Mouse (Mus musculus) embryo, embryonic 10.5 days (tissue): Measurements from ENCODE around the gene Traf3.

ENCODE experiments used
- DNase-seq: peaks from one replicate; pipeline ENCODE4 v3.0.0-alpha.2; 2015; ENCODE audit warnings: low spot score

Gene Traf3

DNA sequence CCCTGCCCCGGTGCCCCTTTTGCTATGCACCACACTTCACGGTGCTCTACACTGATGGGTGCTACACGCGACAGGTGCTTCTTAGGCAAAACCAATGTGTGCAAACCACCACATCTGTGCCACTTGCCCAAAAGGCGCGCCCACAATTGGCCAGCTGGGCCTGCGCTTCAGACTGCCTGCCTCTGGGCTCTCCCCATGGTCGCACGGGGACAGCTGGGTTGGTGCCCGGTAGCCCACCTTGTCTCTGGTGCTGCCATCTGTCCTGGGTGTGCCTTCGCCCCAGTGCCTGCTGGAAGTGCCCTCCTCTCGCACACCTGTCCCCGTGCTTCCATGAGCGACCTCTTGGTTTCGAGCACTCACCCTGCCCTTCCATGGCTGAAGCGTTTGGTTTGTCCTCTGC is 97.5 kb downstream of the Traf3 start:
- no peak for DNase-seq

DNA sequence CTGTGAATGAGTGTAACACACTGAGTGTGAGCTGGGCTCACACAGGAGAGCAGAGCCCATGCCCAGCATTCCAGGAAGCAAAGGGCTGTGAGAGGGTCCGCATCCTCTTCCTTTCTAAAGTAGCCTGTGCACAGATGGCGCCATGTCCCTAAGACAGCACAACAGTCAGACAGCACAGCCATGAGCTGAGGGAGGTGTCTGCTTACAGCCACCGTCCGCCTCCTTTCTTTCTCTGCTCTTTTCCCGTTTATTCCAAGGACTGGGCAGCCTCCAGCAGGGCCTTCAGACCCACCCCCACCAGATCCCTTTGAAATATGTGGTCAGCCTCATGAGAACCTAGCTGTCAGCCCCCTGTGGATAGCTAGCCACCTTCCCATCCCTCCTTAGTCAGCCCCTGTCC is 99.0 kb downstream of the Traf3 start:
- DNase-seq: no peak

DNA sequence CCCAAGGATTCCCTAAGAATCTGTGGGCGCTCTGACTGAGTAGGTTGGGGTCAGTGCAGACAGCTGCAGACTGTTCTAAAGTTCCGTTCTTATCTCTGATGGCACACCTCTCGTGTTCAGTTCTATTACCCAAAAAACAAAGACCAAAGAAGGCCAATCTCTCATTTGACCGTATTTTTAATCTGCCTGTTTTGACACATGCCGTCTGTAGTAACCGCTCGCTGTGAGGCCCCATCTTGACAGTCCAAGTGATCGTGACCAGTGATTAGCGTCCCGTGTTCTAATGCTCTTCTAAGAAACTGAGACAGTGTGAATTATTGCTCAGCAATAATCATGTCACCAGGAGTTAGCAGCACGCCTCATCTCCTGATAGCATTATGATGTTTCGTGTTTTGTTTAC is 100.4 kb downstream of the Traf3 start:
- DNase-seq: no peak

DNA sequence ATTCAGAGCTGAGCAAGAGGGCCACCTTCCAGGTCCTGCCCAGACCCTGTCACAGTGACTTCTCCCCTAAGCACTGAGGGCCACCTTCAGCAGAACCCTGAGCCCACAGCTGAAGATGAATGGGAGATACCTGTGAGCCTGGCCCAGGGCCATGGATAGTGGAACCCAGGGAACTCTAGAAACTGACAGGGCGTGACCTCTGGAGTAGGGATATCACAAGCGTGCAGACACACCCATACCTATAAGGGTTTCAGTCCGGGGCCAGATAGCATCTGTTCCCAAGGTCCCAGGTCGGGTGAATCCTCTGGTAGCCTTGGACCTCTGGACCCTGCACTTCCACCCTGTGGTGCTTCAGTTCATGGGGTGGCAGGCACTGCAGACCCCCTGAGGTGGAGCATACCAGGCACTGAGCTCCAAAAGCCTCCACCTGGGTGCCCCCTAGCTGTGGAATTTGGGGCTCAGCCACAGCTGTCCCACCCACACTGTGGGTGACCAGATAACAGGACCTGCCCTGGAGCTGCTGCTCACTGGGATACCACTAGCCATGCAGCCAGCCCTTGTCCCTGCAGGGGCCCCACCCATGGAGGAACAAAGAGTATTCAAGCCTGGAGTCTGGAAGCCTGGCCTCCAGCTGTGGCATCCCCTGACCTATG is 101.6 kb downstream of the Traf3 start:
- DNase-seq: no peak

DNA sequence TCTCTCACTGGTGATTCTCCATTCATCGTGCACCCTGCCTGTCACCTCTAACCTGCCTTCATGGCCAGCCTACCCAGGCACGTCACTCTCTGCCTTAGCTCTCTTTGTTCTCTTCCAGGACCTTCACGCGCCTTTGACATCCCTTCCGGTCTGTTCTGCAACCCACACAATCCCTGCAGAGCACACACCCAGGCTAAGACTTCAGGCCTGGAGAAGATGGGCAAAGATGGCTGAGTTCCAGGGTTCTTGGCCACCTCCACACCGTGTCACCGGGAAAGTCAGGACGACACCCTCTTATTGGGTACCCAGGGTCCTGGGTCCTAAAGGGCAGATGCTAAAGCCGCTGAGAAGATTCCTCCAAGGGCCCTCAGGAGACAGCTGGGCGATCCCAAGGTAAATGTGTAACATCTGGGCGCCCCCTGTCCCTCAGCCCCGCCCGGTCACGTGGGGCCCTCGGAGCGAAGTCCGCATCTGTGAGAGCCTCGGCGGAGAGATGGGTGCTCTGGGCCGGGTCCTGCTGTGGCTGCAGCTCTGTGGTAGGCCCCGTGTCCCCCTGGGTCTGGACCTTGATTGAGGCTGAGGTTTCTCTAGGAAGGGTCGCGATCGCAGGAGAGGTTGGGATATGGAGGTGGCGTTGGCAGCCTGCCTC is 104.6 kb downstream of the Traf3 start, which contains the start of gene Amn:
Amn (plus strand) TSS at position 467 of the 649 bp plus-strand sequence.
- DNase-seq: no peak

DNA sequence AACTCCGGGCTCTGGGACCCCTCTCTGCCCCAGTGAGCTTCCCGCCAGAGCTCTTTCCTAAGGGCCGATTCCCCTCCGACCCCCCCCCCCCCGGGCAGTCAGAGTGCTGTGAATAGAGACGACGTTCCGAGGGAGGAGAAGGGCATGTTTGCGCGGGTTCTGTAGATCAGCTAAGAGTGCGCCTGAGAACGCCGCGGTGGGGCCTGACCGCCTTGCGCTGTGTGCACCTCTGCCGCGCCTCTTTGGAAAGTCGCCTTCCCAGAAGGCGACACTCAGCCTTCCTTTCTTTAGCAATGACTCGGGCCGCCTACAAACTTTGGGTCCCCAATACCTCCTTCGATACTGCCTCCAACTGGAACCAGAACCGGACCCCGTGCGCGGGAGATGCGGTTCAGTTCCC is 105.2 kb downstream of the Traf3 start:
- no peak for DNase-seq

DNA sequence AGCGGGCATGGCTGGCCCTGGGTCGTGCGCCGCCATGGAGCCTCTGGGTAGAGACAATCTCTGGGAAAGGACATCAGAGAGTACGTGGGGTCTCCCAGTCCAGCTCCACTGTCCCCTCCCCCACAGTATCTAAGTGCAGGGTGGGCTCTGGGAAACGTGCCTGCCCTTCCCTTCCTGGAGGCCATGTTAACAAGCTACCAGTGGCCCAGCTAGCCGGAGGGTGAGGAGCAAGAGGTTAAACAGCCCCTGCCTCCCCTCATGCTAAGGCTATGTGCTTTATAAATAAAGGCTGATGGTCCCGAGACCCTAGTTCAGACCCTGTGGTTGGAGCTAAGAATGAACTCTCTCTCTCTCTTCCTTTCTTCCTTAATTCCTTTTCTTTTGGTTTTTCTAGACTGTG is 105.8 kb downstream of the Traf3 start:
- DNase-seq: no peak

DNA sequence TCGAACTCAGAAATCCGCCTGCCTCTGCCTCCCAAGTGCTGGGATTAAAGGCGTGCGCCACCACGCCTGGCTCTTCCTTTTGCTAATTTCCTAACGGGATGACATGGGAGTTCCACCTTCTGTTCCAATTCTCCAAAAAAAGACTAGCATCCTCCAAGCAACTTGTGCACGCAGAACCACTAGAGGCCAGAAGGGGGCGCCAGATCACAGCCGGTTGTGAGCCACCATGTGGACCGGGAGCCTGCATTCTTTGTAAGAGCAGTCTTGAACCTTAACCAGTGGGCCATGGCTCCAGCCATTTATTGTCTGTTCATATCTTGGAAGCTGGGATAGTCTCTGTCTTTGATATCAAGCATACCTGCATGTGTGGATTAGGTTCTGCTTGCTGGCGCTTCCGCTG is 106.2 kb downstream of the Traf3 start:
- DNase-seq: peak; percentile 91

DNA sequence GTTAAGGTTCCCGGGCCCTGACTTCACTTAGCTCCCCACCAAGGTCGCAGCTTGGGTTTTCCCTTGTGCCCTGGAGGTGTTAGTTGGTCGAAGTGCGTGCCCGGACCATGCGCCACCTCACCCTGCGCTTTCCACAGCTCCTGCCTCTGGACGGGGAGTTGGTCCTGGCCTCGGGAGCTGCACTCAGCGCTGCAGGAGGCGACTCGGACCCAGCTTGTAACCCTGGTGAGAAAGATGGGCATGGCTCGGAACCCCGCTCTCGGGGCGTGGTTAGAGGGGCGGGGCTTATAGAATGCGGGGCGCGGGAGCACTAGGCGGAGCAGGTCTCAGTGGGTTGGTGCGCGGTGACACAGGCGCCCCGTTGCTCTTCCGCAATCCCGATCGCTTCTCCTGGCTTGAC is 107.8 kb downstream of the Traf3 start:
- DNase-seq: no peak

DNA sequence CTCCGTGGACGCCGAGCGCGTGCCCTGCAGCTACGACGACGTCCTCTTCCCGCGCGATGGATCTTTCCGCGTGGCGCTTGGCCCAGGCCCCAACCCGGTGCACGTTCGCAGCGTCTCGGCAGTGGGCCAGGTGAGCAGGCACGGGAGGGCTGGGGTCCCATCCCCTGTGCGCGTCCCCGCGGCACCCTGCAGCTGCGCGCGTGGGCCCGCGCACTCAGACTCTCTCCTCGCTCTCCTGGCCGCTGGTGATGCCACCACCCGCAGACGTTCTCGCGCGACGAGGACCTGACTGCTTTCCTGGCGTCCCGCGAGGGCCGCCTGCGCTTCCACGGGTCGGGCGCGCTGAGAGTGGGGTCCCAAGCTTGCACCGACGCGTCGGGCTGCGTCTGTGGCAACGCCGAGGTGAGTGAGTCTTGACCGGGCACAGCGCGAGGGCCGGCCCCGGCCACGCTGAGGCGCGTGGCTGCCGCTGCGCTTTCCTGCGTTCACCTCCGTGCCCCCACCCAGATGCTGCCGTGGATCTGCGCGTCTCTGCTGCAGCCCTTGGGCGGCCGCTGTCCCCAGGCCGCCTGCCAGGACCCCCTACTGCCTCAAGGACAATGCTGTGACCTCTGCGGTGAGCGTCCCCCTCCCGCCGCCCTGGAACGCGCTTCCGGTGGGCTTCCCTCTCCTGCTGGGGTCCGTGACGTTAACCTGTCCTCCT is 108.4 kb downstream of the Traf3 start:
- DNase-seq: no peak

DNA sequence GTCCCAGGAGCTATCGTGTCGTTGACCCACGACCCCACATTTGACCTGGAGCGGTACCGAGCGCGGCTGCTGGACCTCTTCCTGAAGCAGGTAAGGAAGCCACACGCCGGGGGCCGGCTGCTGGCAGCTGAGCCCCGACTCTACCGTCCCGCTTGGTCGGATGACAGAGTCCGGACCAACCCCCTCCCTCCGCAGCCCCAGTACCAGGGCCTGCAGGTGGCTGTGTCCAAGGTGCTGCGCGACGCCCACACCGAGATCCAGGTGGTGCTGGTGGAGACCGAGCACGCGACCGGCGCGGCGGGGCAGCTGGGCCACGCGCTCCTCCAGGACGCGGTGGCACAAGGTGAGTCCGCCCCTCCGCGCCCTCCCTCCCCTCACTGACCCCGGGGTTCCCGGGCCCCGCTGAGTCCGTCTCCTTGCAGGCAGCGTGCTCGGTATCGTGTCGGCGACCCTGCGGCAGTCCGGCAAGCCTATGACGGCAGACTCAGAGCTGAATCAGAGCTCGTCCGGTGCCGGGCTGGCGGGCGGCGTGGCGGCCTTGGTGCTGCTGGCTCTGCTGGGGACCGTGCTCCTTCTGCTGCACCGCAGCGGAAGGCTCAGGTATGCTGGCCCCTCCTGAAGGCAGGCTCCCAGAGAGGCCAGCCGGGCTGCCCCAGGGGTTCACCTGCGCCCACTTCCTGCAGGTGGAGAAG is 109.1 kb downstream of the Traf3 start:
- DNase-seq: no peak

DNA sequence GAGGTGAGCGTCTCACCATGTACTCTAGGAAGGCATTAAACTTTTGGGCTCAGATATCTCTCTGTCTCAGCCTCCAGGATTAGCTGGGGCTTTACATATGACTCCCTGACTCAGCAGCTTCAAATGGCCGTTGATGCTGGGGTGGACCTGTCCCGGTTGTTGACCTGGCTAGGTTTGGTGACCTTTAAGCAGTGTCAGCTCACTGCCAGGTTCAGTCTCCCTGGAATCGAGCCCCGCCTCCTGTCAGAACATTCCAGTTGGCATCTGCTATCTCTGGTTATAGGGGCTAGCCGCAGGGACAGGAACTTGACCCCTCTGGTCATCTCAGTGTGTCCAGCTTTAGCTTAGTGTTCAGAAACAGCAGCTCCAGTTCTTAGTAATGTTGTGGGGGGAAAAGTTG is 110.2 kb downstream of the Traf3 start:
- DNase-seq: no peak

DNA sequence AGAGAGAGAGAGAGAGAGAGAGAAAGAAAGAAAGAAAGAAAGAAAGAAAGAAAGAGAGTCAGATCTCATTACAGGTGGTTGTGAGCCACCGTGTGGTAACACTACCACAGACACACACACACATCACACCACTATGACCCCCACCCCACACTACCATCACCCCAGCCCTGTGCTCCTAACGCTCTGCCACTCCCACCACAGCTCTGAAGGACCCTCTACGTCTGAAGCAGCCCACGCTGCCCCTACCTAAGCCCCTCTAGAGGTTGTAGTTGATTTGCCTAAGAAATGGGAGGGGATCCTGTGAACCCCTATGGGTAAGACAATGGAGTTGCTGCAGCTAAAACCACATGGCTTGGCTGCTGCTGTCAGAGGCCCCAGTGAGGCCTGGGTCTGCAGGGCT is 117.4 kb downstream of the Traf3 start:
- DNase-seq: no peak

DNA sequence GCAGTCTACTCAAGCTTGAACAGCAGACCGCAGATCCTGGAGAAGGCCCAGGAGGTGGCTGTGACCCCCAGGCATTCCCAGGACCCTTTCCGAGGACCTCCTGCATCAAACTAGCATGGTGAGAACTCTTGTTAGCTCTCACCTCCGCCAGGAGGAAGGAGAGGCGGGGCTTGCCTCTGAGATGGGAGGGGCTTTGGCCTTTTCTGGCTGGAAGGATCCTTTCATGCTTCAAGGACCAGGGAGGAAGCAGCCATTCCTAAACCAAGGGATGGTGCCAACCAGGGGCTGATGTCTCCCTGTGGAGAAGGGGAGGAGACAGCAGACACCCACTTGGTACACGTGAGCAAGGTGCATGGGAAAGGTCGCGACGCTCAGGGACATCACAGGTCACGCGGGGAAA is 118.4 kb downstream of the Traf3 start:
- DNase-seq: peak; percentile 47

DNA sequence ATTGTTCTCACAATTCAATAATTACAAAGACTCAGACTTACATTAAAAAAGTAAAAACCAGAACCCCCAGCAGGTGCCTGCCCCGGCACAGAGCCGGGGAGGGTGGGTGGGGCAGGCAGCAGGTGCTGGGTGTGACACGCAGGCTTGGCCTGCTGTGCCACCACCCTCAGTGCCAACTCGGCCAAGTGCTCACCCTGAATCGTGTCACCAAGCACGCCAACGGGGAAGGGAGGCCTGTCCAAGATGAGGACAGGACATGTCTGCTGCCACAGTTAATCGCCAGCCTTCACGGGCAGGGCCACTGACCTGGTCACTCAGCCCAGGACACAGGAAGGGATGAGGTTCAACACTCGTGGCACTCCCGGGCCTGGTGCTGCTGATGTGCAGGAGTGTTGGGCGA is 126.9 kb downstream of the Traf3 start:
- no peak for DNase-seq

DNA sequence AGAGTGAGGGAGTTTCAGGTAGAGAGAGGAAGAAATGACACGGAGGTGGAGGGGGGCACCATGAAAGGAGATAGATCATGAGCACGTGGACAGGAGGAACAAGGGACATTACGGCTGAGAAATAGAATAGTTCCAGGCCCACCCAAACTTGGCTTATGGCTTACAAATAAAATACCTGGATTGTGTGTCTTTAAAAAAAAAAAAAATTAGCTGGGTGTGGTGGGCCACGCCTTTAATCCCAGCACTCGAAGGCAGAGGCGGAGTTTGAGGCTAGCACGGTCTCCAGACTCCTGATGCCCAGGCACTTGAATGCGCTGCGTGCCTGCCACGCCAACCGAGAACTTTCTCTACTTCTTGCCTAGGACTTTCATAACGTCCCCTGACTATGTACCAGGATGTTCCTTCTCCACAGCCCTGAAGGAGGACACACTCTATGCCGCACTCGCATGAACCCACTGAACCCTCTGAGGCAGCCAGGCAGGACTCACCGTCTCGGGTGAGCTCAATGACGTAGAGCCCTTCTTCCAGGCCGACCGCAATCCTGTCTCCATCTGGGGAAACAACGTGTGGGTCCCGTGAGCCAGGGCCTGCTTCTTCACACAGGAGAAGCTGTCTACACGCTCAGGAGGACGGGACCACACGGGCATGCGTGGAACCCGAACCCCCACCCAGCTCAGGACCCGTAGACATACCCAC is 135.3 kb downstream of the Traf3 start:
- no peak for DNase-seq

DNA sequence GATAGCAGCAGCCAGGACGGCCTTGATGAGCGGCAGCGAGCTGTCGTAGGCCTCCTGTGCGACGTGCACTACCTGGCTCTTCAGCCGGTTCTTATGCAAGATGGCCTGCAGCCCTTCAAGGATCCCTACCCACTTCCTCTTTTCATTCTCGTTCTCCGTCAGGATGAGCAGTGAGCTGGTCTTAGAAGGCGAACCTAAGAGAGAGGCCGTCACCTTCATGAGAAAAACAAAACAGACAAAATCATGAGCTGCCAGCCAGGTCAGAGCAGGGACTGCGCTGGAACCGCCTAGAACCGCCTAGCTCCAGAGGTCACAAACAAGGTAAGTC is 135.8 kb downstream of the Traf3 start:
- no peak for DNase-seq

DNA sequence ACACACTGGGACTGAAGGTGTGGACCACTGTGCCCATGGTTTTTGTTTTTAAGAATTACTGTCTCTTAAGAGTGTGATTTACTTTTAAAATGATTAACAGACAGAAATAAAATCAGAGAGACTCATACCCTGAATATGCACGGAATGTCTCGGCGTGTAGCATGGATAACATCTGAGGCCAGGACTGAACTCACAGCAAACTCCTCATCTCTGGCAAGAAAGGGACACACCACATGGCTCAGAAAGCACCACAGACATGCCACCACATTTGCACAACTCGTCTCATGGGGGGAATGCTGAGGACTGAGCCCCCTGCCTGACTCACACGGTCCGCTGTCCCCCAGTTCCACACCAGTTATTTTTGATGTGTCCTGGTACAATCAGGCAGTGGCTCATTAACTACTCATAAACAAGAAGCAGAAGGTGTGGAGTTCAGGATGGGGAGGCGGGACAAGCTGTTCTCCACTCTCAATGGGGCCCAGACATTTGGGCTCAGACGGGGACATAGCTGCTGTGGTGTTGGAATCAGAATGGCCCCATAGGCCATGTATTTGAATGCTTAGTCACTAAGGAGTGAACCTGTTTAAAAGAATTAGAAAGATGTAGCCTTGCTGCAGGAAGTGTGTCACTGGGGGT is 137.7 kb downstream of the Traf3 start:
- no peak for DNase-seq

DNA sequence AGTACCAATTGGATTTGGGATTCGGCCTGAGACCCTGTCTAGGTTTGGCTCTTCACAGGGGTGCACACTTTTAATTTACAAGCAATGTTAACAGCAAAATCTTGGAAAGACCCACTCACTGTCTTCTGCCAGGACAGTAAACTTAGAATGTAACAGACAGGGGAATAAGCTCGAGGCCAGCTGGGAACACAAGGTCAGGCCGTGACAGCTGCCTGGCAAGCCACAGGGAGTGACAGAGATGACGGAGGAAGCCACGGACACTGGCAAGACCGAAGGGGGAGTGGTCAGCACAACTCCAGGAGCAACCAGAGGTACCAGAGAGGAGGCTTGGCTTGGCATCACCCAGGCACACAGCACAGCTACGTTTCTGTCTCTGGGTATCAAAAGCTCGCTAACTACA is 140.7 kb downstream of the Traf3 start:
- no peak for DNase-seq

DNA sequence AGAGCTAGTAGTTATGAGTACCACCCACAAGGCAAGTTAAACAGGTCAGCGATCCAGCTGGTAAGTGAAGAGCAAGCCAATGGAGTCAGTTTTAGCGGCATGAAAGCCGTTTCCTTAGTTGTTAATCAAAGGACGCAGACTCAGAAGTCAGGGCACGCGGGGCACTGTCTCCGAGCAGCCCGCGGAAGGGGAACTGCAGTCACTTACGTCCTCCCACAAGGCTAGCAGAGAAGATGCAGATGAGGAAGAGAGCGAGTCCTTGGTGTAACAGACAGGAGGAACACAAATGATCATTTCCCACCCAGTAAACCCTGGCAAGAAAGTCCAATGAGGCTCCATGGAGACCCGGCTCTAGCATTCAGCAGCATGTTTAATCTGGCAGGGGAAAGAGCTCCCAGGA is 143.1 kb downstream of the Traf3 start:
- DNase-seq: no peak

DNA sequence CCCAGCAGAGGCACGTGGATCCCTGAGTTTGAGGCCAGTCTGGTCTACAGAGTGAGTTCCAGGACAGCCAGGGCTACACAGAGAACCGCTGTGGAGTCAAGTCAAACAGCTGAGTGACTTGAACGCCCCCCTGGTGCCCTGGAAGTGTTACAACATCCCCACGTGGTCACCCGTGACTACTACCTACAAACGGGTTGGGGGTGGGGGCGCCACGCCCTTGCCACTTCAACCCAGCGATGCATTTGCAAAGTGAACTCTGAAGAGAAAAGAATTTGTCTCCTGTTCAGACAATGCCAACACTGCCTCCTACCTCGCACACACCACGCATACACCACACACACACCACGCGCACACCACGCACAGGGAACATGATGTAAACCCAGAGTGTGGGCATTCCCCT is 143.8 kb downstream of the Traf3 start:
- DNase-seq: no peak

DNA sequence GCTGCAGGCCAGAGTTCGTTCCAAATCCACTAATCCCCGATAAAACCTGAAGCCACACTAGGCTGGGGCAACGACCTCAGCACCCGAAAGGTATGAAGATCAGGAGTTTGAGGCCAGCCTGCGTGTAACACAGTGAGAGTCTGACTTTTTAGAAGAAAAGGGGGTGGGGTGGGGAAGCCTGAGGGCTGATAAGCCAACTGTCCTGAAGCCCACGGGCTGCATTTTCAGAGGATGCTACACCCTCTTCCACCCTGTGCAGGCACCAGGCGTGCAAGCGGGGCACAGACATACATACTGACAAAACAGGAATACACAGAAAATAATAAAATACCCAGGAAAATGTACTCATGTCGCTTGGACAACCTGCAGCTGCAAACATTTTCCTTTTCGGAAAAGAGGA is 145.6 kb downstream of the Traf3 start:
- no peak for DNase-seq
